Mouse (Mus musculus) cerebellum, adult 8-10 months (tissue): ENCODE measurements around the gene Pfkp.

ENCODE experiments used
- DNase-seq: peaks from one replicate; pipeline ENCODE4 v3.0.0; 2022

The Pfkp gene

DNA sequence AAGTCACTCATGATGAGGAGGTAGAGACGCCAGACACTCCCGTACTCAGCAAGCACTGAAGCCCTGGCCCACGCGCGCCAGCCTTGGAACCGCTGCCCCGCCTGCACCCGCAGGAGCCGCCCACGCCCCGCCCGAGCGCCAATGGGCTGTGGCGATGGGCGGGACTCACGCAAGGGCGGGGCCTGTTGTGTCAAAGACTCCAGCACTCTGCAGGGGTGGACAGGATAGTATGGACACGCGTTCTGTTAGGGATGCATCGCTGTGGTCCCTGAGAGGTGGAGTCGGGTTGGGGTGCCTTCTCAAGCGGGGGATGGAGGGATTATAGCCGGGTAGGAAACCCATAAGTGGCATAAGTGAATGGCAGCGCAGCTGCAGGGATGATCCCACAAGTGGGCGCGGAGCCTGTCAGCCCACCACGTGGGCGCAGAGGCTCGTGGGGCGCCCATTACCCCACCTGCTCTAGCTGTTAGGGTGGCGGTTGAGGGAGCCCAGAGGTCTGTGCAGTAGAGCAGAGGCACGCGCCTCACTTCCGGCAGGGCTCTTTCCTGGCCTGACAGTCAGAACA lies at the start of gene Pfkp:
Gene Pfkp (minus strand): TSS at position 109 of the 565 bp plus-strand sequence.
- peak; percentile 92 for DNase-seq

- no peak for DNase-seq
Observed at GRCm38 (mm10) chr13:6690607-6691006, 42.0 kb upstream of the Pfkp start.

DNA sequence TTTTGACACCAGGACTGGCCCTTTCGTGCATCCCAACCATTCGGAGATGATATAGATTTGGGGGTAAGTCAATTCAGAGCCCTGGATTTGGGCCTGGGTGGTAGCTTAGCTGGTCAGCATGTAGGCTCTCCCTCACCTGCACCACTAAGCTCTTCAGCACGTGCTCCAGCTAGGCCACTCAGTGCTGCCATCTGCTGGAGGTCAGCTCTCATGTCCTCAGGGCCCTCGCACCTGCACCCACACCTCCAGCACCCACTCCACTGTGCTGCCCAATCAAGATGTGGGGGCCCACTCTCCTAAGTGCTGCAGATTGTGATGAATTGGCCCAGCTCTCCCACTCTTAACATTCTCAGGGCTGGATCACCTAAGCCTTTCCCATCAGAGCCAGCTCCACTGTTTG lies 41.4 kb upstream of the Pfkp start:
- DNase-seq: peak; percentile 51

DNA sequence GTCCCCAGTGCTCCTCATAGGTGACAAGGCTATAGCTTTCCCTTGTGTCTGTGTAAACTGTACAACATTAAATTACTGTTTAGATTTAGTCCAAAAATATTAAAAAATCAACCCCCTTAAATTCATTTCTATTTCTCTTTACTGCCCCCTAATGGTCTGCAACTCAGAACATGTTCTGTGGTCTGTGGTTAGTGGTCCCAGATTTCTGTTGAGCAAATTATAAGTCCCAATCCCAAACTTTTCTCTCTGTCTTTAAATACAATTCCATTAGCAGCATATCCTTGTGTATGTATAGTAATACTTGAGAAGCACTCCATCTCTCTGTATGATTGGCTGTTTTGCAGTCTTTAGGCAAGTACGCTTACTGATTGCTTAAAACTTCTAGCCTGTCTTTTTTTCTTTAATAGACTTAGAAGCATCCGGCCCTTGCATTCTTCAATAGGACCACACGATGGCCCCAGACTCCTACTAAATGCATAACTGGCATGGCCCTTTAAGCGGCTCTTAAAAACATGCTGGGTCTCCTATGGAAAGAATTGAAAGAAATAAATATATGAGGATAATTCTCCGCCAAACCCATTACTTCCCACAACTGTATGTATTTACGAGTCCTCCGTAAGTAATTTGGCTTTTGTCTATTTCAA lies 40.3 kb upstream of the Pfkp start:
- no peak for DNase-seq

DNA sequence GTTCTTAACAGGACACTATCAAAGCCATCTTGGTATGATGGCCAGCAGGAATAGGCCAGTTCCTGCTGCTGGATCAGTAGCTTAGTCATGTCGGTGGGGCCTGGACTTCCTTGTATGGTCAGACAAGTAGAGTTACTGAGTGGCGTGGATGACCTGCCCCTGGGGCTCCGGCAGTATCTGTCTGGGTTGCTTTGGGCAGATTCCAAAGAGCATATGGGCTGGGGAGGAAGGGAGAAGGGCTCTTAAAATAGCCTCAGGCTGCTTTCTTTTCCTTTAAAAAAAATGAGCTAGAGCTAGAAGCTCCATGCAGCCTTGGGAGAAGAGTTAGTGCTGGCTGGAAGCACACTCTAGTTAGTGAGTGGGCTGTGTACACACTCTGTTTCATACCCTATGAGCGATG lies 18.3 kb upstream of the Pfkp start:
- DNase-seq: peak; percentile 39

DNA sequence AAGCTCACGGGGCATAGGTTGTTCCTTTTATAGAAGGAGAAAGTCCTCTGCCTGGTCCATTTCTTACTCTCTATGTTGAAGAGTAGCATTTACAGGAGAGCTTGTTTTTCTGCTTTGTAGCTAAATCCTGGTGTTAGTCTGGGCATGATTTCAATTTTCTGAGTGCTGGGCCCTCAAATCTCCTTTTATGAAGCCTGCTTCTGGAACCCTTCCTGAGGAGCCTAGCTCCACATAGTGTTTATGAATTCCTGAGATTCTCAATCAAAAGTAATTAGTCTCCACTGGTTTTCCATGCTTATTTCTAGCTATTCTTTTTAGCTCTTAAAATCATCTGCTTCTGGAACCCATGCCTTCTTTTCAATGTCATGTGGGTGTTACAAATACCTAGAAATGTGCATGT lies 16.9 kb upstream of the Pfkp start:
- DNase-seq: no peak

GRCm38 (mm10) chr13:6664216-6664615 lies 15.6 kb upstream of the Pfkp start:
- DNase-seq: no peak

DNA sequence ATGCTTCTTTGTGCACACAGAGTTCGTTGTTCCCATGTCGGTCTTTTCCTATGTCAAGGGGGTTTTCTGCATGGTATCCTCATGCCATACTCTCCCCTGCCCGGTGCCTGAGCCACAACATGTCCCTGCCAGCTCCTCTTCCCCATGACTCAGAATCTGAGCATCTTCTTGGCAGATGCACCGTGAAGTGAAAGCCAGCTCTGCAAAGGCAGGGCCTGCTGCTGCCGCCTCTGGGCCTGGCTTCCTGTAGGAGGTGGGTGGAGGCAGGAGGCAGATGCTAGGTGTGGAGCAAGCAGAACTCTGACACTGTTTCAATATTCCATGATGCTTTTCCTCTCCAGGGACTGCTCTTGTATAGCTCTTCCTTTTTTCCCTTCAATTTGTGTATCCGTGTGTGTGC lies 10.7 kb upstream of the Pfkp start:
- DNase-seq: no peak

- no peak for DNase-seq
Observed at GRCm38 (mm10) chr13:6657300-6657699, 8.7 kb upstream of the Pfkp start.

DNA sequence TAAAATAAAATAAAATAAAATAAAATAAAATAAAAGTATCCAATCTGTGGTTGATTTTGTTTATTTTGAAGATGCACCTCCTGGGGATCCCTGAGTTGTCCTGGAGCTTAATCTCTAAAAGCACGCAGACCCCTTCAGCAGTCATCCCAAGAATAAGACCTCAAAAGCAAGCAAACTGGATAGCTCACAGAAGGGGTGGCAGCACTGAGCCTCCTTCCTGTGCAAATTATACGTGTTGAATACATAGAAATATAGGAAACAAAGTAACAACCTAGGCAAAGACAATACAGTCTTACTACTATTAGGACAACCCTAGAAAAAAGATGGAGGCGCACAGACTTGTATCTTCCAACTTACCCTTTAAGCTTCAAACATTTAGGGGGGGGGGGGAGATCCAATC lies 965 bp upstream of the Pfkp start:
- no peak for DNase-seq

- DNase-seq: peak; percentile 49
Observed at GRCm38 (mm10) chr13:6647992-6648668, 447 bp downstream of the Pfkp start.

DNA sequence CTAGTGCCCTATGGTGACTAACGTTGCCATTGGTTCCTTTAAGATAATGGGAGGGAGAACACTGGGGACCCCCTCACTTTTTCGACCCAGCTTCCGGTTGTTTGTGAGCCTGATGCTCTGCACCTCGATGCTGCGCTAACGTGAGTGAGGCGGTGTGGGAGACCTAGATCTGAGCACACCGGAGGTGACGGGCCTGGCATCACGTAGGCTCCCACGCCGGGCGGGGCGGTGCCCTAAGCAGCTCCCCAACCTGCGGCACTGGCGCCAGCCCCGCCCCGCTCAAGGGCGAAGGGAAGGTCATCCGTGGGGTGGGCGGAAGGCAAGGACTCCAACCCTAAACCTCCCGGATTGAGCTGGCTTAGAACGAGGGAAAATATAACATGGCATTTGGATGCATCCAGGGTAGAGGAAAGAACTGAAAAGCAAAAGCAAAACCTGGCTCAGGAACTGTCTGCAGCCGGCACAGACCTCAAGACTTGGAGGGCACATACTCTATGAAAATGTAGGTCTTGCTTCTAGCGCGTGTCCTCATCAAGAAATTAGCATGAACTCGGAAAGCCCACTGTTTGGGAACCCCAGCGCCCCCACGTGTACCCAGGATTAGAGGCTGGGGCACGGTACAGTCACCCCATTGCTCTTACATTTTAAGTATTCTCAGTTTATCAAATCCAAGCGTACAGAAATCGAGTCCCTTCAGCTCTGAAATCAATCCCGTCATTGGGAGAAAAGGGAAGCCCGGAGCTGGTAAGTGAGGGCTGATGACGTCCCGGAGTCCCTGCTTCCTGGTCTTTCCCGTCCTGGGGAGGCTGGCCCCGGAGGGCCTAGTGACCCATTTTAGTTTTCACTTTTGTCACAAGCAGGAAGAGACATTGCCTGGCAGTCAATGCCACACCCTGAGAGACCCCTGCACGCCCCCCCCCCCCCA lies 1.2 kb downstream of the Pfkp start:
- DNase-seq: peak; percentile 76

DNA sequence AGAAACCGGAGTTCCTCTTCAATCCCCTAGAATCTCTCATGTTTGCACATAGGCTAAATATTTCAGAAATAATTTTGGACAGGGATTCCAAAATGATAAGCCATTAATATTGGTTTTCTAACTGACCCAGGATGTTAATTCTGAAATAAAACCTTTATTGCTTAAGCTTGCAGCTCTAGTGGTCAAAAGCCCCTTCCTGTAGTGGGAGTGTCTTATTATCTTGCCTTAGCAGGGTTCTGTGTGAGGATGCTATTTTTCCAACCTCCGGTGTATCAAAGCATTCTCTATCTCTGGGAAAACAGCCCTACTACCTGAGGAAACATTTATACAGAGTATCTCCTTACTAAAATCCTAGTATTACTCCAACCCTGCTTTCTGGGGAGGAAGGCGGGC lies 1.9 kb downstream of the Pfkp start:
- no peak for DNase-seq

DNA sequence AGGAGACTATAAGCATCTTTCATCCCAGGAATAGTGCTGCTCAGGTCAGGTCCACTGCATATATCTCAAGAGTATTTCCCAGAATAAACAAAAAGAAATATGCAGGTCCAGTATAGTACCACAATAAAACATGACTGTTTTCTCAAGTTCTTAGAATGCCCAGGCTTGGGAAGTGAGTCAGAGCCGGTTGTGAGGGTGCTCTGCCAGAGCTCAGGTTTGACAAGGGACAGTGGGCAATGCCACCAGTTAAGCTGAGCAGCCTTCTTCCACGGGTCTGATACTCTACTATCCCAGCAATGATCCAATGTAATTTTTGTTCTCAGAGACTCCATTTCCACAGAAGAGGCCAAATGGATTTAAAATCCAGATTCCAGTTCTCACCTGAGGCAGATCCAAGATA lies 2.3 kb downstream of the Pfkp start:
- no peak for DNase-seq

DNA sequence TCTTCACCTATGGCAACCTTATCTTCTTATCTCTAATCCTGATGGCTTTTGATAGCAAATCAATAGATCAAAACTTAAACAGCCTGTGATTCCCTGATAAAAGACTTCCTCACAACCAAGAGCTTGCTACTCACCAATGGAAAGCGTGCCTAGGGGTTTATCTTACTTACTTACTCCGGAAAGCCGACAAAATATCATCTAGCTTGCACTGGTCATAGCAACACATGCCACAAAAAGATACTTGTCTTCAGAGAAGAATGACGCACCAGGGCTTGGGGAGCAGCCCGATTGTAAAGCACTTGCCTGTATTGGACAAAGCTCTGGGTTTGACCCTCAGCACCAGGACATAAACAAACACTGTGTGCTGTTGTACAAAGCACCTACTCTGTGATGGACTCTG lies 4.6 kb downstream of the Pfkp start:
- DNase-seq: no peak

DNA sequence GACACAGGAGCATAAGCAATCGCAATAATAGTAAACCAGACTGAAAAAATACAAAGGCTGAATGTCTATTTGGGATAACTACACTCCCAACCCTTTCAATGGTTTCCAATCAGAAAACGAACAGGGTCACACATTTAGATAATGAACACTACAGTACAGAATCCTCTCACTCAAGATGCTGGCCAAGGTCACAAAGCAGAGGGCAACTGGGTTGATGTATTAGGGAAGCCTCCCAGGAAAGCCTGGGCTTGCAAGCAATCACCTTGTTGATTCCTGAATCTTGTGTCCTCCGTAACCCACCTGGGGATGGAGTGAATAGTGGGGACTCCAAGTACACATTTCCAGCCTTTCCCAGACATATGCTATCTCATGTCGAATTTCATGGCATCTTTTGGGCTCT lies 5.6 kb downstream of the Pfkp start:
- no peak for DNase-seq

DNA sequence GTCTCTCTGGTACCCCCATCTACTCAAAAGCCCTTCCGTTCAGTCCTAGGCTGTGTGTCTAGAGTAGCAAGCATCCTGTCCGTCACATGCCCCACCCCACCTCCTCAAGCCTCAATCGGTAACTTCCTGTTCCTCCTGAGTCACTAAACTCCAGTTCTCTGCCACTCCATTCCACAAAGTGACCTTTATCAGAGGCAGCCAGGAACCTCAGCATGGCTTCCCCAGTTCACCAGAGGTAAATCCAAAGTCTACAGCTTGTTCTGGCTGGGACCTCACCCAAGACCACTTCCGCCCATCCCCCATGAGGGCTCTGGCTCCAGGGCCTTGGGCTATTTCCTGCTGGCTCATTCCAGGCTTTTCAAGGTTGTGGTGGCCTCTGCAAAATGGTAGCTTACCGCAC lies 6.1 kb downstream of the Pfkp start:
- DNase-seq: no peak

DNA sequence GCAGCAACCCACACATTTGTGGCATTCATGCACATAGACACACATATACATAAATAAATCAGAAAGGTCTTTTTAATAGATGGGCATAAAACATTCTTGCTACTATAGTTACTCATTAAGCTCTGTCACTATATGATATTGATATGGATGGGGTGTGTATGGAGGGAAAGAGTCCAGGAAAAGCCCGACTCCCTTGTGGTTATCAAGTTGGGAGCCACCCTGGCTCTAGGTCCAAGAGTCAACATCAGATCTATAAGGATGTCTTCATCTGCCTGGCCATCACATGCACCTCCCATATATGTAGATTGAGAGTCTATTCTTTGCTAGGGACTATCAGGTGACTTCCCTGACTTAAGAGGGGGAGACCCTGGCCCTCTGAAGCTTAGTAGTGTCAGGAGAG lies 7.1 kb downstream of the Pfkp start:
- no peak for DNase-seq

DNA sequence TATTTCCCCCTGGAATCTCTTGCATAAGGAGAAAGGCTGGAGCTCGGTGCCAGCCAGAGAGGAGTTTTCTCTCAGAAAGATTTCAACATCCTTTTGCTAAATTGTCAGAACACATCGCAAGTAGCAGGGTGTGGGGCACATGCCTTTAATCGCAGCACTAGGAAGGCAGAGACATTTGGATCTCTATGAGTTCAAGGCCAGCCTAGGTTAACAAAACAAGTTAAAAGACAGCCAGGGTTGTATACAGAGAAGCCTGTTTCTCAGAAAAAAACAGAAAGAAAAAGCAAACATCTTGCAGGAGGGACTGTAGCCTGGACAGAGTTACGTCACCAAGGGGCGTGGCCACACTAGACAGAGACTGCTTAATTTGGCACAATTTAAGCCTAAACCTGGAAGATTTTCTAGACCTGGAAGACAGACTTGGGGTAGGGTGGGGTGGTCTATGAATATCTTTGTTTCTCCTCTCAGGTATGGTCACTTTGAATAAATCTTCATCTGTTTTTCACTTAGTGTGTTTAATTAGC lies 9.0 kb downstream of the Pfkp start:
- no peak for DNase-seq

DNA sequence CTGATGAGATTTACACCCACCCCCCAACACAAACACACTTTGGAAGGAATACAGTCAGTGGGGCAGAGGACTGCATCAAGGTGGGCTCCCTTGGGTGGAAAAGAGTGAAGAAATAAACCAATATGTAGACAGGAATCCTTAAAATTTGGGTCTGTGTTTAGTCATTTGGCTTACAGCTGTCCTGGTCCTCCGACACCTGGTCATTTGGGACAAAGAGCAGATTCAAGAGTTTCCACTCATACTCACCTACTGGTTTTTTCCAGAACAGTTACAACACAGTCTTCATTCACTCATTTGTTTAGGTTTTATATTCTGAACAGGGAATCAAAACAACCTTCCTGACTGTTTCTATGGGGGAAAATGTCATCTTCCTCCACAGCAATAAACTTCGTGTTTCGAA lies 9.6 kb downstream of the Pfkp start:
- DNase-seq: no peak

DNA sequence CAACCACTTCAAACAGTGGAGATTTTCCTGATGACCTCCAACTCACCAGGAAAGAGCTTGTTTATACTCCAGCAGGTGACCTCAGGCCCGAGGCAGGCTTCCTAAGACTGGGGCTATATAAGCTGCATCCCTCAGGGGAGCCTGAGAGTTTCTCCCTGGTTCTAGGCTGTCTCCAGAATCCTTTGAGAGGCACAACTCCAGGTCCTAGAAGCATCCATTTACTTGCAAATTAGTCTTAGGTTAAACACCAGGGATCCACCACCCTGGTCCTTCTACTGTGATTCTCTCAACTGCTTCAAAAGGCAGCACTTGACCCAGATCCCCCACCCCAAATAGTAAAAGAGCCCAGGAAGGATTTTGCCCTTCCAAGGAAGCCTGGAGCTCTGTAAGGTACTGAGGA lies 10.2 kb downstream of the Pfkp start:
- DNase-seq: no peak

DNA sequence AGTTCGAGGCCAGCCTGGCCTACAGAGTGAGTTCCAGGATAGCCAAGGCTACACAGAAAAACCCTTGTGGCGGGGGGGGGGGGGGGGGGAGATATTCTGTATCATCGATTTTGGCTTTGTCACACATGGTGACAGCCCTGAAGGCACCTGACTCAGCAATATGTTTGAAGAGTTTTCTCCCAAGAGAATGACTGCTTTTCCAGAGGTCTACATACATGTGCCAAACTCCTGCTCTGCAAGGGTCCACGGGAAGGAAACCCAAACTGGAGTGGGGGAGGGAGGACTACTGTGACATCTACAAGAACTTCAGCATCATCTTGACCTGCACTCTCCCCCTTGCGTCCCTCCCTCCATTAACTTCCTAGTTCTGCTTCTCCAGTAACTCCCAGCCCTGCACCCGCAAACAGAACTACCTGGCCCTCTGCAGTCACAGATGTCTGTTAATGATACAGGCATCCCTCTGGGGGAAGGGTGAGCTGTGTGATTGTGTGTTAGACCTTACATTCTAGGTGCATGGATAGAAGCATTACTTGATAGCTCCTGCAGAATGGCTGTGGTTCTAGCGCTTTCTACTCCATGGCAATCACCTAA lies 10.9 kb downstream of the Pfkp start:
- no peak for DNase-seq

DNA sequence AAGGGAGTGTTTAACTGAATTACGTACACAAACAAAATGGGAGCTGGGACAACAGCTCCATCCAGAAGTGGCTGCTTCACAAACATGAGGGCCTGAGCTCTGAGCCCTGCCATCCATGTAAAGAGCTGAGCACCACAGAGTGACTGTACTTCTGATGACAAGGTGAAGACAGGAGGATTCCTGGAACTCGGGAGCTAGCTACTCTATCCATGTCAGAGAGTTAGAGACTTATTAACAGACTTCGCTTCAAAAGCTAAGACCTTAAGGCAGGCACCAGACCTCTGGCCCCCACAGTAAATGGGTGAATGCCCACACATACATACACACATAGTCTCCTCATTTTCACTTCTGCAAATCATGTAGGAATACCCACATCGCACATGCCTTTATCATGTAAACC lies 11.6 kb downstream of the Pfkp start:
- DNase-seq: no peak
